Mouse (Mus musculus): ENCODE results near the gene Ubtd1. TPM values are rescaled to one million over a fixed set of nuclear protein-coding genes. Genes with fewer than 3 reads are reported as not detected.

Ubtd1 gene
- polyA plus RNA-seq, 1 experiment from 2014 or later, result 3.3 TPM

- H3K4me1 ChIP-seq (replicated peaks), result peaks cover 26% of the 10 kb centered on the region
- H3K27me3 ChIP-seq, result no peaks in the 10 kb centered on the region
- no peak for ATAC-seq (ENCODE audit: low read depth)
- no peaks in the 10 kb centered on the region for H3K9me3 ChIP-seq (replicated peaks)
- 77% methylated on average over 1 of the region's 1 CpGs for WGBS (ENCODE audit: insufficient replicate concordance)
- no peak overlapping the region for H3K4me3 ChIP-seq (replicated peaks)
- H3K9ac ChIP-seq, result no peak overlapping the region
- DNase-seq, result no peak
- no peaks in the 10 kb centered on the region for H3K36me3 ChIP-seq
- no peak overlapping the region for H3K4me2 ChIP-seq
- no peak overlapping the region for H3K27ac ChIP-seq
Measured at GRCm38 (mm10) chr19:41995483-41995882, 13.9 kb downstream of the Ubtd1 start.

GRCm38 (mm10) chr19:41997090-41997489 lies 15.5 kb downstream of the Ubtd1 start:
- no peak overlapping the region for H3K9ac ChIP-seq
- DNase-seq (no peak), ATAC-seq (ENCODE audit: low read depth) (no peak)
- no peaks in the 10 kb centered on the region for H3K27me3 ChIP-seq
- no peak overlapping the region for H3K4me2 ChIP-seq
- peaks cover 29% of the 10 kb centered on the region for H3K4me1 ChIP-seq (replicated peaks)
- 78% methylated on average over 10 of the region's 10 CpGs for WGBS (ENCODE audit: insufficient replicate concordance)
- H3K4me3 ChIP-seq (replicated peaks), result no peak overlapping the region
- H3K27ac ChIP-seq, result no peak overlapping the region
- H3K36me3 ChIP-seq, result no peaks in the 10 kb centered on the region
- H3K9me3 ChIP-seq (replicated peaks), result no peaks in the 10 kb centered on the region

GRCm38 (mm10) chr19:41998770-41999548 lies 17.4 kb downstream of the Ubtd1 start:
- WGBS (ENCODE audit: insufficient replicate concordance), result 75% methylated on average over 9 of the region's 9 CpGs
- Histone ChIP-seq H3K4me2 (no peak overlapping the region), H3K4me1 (replicated peaks) (peaks cover 22% of the 10 kb centered on the region; the same call in 1 of the 2 replicates), H3K27ac (peak overlapping the region; percentile 23; the same call in 1 of the 2 replicates), H3K27me3 (no peaks in the 10 kb centered on the region), H3K9ac (no peak overlapping the region), H3K4me3 (replicated peaks) (no peak overlapping the region), H3K36me3 (no peaks in the 10 kb centered on the region), H3K9me3 (replicated peaks) (no peaks in the 10 kb centered on the region)
- DNase-seq (no peak), ATAC-seq (ENCODE audit: low read depth) (no peak)

GRCm38 (mm10) chr19:41999688-42000283 lies 18.2 kb downstream of the Ubtd1 start:
- WGBS (ENCODE audit: insufficient replicate concordance), result 56% methylated on average over 4 of the region's 4 CpGs
- 0 out of 2 replicates have a peak, but pooled peaks have one; percentile 20 for ATAC-seq (ENCODE audit: low read depth)
- no peaks in the 10 kb centered on the region for H3K36me3 ChIP-seq
- peaks cover 29% of the 10 kb centered on the region; the same call in 1 of the 2 replicates for H3K4me1 ChIP-seq (replicated peaks)
- H3K4me2 ChIP-seq, result no peak overlapping the region
- H3K27me3 ChIP-seq, result no peaks in the 10 kb centered on the region
- no peak for DNase-seq
- no peak overlapping the region for H3K9ac ChIP-seq
- H3K9me3 ChIP-seq (replicated peaks), result no peaks in the 10 kb centered on the region
- no peak overlapping the region for H3K4me3 ChIP-seq (replicated peaks)
- H3K27ac ChIP-seq, result peak overlapping the region; percentile 35

- no peaks in the 10 kb centered on the region for H3K36me3 ChIP-seq
- H3K9me3 ChIP-seq (replicated peaks), result no peaks in the 10 kb centered on the region
- H3K4me1 ChIP-seq (replicated peaks), result peaks cover 36% of the 10 kb centered on the region
- no peak overlapping the region for H3K4me2 ChIP-seq
- no peaks in the 10 kb centered on the region for H3K27me3 ChIP-seq
- no peak overlapping the region for H3K9ac ChIP-seq
- DNase-seq (no peak), ATAC-seq (ENCODE audit: low read depth) (no peak)
- no peak overlapping the region for H3K4me3 ChIP-seq (replicated peaks)
- 53% methylated on average over 4 of the region's 4 CpGs for WGBS (ENCODE audit: insufficient replicate concordance)
- peak overlapping the region; percentile 35 for H3K27ac ChIP-seq
Measured at GRCm38 (mm10) chr19:42000446-42000958, 18.9 kb downstream of the Ubtd1 start.

- peaks cover 45% of the 10 kb centered on the region for H3K4me1 ChIP-seq (replicated peaks)
- WGBS (ENCODE audit: insufficient replicate concordance), result 63% methylated on average over 12 of the region's 12 CpGs
- no peaks in the 10 kb centered on the region for H3K9me3 ChIP-seq (replicated peaks)
- H3K36me3 ChIP-seq, result no peaks in the 10 kb centered on the region
- no peak overlapping the region for H3K9ac ChIP-seq
- H3K27me3 ChIP-seq, result no peaks in the 10 kb centered on the region
- no peak overlapping the region for H3K4me2 ChIP-seq
- no peak overlapping the region for H3K4me3 ChIP-seq (replicated peaks)
- ATAC-seq (ENCODE audit: low read depth) (no peak), DNase-seq (no peak)
- H3K27ac ChIP-seq, result peak overlapping the region; percentile 35; the same call in 1 of the 2 replicates
Measured at GRCm38 (mm10) chr19:42001253-42001980, 19.9 kb downstream of the Ubtd1 start.

- H3K27me3 ChIP-seq, result no peaks in the 10 kb centered on the region
- H3K36me3 ChIP-seq, result no peaks in the 10 kb centered on the region
- DNase-seq (no peak), ATAC-seq (ENCODE audit: low read depth) (no peak)
- H3K4me1 ChIP-seq (replicated peaks), result peaks cover 48% of the 10 kb centered on the region
- no peaks in the 10 kb centered on the region for H3K9me3 ChIP-seq (replicated peaks)
- no peak overlapping the region for H3K27ac ChIP-seq
- H3K4me2 ChIP-seq, result no peak overlapping the region
- no peak overlapping the region for H3K9ac ChIP-seq
- 57% methylated on average over 6 of the region's 6 CpGs for WGBS (ENCODE audit: insufficient replicate concordance)
- no peak overlapping the region for H3K4me3 ChIP-seq (replicated peaks)
Measured at GRCm38 (mm10) chr19:42004258-42004657, 22.7 kb downstream of the Ubtd1 start.

GRCm38 (mm10) chr19:42005616-42006015 lies 24.1 kb downstream of the Ubtd1 start:
- DNase-seq, result no peak
- peaks cover 40% of the 10 kb centered on the region for H3K4me1 ChIP-seq (replicated peaks)
- H3K27ac ChIP-seq, result peak overlapping the region; percentile 50; the same call in 1 of the 2 replicates
- no peaks in the 10 kb centered on the region for H3K9me3 ChIP-seq (replicated peaks)
- H3K27me3 ChIP-seq, result no peaks in the 10 kb centered on the region
- 0 out of 2 replicates have a peak overlapping the region, but pooled peaks have one; percentile 23 for H3K9ac ChIP-seq
- no peak overlapping the region for H3K4me2 ChIP-seq
- ATAC-seq (ENCODE audit: low read depth), result no peak
- 6% methylated on average over 3 of the region's 3 CpGs for WGBS (ENCODE audit: insufficient replicate concordance)
- H3K4me3 ChIP-seq (replicated peaks), result no peak overlapping the region
- no peaks in the 10 kb centered on the region for H3K36me3 ChIP-seq

GRCm38 (mm10) chr19:42006568-42006967 lies 25.0 kb downstream of the Ubtd1 start:
- no peak for ATAC-seq (ENCODE audit: low read depth)
- H3K4me1 ChIP-seq (replicated peaks), result peaks cover 32% of the 10 kb centered on the region

GRCm38 (mm10) chr19:42008586-42008985 lies 27.0 kb downstream of the Ubtd1 start:
- no peaks in the 10 kb centered on the region for H3K36me3 ChIP-seq
- H3K27ac ChIP-seq, result no peak overlapping the region
- no peak overlapping the region for H3K9ac ChIP-seq
- H3K4me3 ChIP-seq (replicated peaks), result no peak overlapping the region
- 59% methylated on average over 3 of the region's 3 CpGs for WGBS (ENCODE audit: insufficient replicate concordance)
- ATAC-seq (ENCODE audit: low read depth) (no peak), DNase-seq (no peak)
- H3K4me1 ChIP-seq (replicated peaks), result peaks cover 32% of the 10 kb centered on the region
- no peaks in the 10 kb centered on the region for H3K27me3 ChIP-seq
- no peak overlapping the region for H3K4me2 ChIP-seq
- no peaks in the 10 kb centered on the region for H3K9me3 ChIP-seq (replicated peaks)

More at GRCm38 (mm10) chr19:42006568-42006967, 25.0 kb downstream of the Ubtd1 start:
- no peak for DNase-seq
- Histone ChIP-seq H3K4me2 (no peak overlapping the region), H3K27me3 (no peaks in the 10 kb centered on the region), H3K9me3 (replicated peaks) (no peaks in the 10 kb centered on the region), H3K36me3 (no peaks in the 10 kb centered on the region), H3K9ac (no peak overlapping the region), H3K27ac (no peak overlapping the region), H3K4me3 (replicated peaks) (no peak overlapping the region)
- 62% methylated on average over 8 of the region's 8 CpGs for WGBS (ENCODE audit: insufficient replicate concordance)

- Histone ChIP-seq H3K27ac (no peak overlapping the region), H3K4me1 (replicated peaks) (peaks cover 32% of the 10 kb centered on the region), H3K27me3 (no peaks in the 10 kb centered on the region), H3K36me3 (no peaks in the 10 kb centered on the region), H3K9me3 (replicated peaks) (no peaks in the 10 kb centered on the region), H3K4me2 (no peak overlapping the region), H3K4me3 (replicated peaks) (no peak overlapping the region), H3K9ac (no peak overlapping the region)
- WGBS (ENCODE audit: insufficient replicate concordance), result 64% methylated on average over 7 of the region's 7 CpGs
- DNase-seq (no peak), ATAC-seq (ENCODE audit: low read depth) (no peak)
Measured at GRCm38 (mm10) chr19:42009067-42009466, 27.5 kb downstream of the Ubtd1 start.
